Mouse (Mus musculus) 416B (cell line): Measurements from ENCODE around the gene Eid3.

Experiments
- DNase-seq: peaks from one replicate; pipeline ENCODE4 v3.0.0; 2011; ENCODE audit warnings: low read depth

Eid3 gene

DNA sequence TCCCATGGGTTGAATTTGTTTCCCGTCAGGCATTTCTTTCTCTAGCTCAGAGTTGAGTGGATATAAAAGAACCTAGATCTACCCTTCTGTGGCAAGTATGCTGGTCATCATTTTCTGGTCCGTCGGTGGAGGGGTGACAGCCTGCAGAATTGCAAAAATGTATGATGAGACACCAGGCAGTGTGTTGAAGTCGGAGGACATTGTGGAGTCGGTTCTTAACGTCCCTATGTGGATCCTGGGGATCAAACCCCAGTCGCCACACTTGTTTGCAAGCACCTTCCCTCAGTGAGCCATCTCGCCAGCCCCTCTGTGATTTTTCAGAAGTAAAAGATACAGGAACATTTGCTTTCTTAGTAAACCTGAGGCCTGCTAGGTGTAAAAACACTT, 5.5 kb upstream of the Eid3 start:
- peak; percentile 42 for DNase-seq

DNA sequence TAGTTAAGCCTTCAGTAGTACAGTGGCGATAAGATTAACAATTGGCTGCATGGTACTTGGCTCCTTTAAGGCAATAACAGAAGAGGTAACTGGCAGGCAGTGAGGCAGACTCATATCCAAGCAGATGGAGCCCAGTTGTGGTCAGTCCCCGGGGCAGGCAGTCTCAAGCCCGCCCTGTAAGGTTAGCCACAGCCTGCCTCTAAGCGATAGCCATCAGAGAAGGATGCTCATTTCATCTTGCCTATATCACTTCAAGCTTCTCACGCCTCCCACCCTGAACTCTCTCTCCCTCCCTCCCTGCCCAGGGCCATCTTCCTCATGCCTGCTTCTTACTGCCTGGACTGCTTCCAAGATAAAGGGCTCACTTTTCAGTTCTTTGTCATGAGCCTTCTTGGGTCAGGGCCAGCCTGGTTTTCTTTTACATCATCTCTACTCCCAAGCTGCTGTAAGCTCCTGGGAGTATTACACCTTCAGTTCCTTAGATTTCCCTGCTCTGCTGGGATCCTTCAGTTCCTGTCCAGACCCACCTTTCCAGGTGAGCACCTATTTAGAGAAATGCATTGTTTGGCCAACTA, 3.2 kb upstream of the Eid3 start:
- DNase-seq: peak; percentile 95

DNA sequence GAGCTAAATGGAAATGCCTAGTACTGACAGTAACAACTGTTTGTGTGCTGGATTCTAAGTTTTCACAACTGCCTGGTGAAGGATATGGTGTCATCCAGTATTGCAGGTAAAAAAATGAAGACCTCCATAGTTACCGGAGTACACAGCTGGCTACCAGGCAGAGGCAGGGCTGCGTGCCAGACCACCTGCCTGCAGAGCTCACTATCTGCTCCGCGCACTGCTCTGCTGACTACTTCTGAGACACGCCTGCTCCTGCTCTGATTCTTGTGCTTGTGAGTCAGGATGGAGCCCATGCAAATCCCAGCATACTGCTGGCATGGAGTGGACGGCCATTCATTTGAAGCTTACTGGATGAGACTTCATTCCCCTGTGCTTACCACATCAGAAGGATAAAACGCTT, 2.6 kb upstream of the Eid3 start:
- no peak for DNase-seq

DNA sequence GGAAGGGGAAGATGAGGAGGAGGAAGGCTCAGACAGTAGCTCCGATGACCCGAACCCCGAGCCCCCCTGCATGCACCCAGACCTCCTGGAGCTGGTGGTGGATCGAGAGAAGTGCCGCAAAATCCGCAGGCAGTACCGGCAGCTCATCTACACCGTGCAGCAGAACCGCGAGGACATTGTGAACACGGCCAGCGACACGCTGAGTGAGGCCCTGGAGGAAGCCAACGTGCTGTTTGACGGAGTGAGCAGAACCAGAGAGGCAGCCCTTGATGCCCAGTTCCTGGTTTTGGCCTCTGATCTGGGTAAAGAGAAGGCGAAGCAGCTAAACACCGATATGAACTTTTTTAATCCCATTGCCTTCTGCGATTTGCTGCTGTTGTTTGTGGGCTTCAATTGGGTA, 406 bp downstream of the Eid3 start:
- DNase-seq: no peak

- DNase-seq: peak; percentile 53
Measured at GRCm38 (mm10) chr10:82868418-82869086, 2.1 kb downstream of the Eid3 start.

GRCm38 (mm10) chr10:82875446-82875845, 9.0 kb downstream of the Eid3 start:
- DNase-seq: no peak

DNA sequence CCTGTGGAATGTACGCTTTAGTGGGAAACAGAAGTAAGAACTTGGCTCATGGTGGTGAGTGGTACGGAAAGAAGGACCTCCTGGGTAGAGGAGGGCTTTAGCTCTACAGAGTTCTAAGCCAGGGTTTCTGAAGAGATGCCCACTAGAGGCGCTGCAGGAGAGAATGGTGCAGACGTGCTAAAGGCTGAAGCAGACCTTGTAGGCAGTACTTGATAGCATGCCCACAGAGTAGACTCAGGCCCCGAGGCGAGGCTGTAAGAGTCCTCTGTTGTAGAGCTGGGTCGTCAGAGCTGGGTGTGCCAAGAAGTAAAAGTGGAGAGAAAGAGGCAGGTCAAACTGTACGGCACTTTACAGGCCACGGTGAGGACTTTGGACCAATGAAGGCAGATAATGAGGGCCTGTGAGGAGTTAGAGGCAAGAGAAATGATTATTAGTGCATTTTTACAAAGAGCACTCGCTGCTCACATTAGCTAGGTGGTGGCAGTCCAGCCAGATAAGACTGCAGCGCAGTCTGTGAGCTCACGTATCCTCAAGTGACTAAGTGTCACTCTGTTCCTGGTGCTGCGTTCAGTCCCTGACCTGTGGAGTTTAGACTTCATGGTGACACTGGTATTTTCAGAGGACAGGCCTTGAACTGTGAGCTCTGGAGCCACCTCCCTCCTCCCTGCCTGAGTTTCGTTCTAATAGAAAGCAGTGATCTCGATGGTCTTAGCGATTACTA, 9.8 kb downstream of the Eid3 start:
- DNase-seq: no peak

DNA sequence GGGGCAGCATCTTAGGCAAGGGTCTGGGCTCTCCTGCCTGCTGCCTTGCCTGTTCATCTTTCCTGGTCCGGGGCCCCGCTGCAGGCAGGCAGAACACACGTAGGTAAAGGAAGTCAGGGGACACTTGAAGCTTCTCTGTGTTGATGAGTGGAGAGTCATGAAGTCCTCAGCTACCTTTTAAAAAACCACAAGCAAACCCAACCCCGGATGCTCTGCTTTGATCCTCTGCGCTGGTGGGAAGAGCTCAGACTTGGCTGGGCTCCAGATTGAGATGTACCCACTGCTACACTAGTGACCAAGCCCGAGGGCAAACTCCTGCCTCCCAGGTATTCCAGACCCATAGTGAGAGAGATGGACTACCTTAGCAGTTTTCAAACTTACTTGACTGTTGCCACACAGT, 20.9 kb downstream of the Eid3 start:
- no peak for DNase-seq

- no peak for DNase-seq
Measured at GRCm38 (mm10) chr10:82888576-82888975, 22.1 kb downstream of the Eid3 start.

GRCm38 (mm10) chr10:82889447-82889973, 23.1 kb downstream of the Eid3 start:
- peak; percentile 96 for DNase-seq

DNA sequence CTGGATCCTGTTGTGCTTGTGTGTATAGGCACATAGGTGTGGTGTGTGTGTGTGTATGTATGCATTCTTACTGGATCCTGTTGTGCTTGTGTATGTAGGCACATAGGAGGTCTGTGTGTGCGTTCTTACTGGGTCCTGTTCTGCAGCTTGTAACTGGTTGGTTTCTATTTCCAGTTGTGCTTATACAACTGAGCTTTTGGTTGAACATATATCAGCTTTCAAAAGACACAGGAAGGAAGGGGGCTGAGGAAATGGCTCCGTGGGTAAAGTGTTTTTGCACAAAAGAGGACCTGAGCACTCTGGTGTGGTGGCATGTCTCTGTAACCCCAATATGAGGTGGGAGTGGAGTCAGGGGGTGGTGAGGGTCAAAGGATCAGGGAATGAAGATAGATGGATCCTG, 24.5 kb downstream of the Eid3 start:
- DNase-seq: no peak

DNA sequence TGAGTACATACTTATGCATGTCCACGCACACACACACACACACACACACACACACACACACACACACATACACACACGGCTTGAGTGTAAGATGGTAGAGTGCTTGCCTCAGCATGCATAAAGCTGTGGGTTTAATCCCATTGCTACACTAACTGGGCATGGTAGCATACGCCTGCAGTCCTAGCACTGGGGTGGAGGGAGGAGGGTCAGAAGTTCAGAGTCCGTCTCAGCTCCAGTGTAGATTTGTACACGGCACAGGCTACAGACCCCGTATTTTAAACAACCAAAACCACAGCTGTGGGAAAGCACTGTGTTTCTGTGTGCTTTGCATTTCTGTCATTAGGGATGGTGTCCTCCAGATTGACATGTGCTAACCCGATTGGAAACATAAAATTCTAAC, 25.0 kb downstream of the Eid3 start:
- no peak for DNase-seq

GRCm38 (mm10) chr10:82892442-82893055, 26.1 kb downstream of the Eid3 start:
- DNase-seq: no peak

DNA sequence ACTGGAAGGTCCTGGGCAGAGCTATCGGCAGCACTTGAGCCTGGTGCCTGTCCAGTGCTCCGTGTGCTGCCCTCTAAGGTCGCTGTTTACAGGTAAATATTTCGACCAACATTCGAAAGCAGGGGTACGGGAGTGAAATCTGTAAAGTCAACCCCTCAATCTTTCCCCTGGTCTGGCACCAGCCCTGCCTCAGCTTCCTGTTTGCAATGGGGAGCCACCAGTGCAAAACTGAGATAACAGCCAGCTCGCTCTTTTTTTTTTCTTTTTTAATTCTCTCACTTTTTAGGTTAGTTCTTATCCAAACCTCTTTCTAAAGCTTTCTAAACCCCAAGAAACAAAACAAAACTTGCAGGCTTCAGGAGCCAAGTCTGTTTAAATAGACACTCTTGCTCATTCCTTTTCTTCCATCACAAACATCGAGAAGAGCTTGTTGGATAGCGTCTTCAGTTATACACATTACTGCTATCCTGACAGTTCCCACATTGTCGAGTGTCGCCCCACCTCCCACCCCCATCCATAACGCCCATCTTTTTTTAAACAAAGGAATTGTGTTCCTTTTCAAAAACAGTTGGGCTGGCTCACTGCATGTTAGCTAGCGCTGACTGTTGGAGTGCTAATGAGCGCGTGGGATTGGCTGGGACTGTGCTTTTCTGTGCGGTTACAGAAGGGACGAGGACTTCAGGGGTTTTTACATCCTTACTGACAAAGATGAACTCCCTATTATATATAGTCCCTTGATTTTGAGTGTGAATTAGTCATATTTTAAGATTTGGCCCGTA, 27.6 kb downstream of the Eid3 start:
- DNase-seq: peak; percentile 69

DNA sequence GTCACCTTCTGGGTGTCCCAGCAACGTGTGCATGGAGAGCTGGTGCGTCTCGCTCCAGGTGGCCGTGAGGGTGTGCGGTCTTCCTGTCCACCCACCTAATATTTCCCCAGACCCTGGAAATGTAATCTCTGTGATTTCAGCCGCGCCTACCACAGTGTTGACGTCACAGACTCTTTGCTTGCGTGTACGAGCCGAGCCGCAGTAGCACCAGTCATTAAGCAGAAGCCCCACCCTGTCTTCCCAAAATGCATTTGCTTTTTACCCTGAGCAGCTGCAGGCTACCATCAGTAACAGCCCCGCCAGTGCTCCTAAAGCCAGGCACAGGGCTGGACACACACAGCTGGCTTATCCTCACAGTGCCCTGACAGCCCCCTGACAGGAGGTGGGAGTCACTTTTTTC, 31.5 kb downstream of the Eid3 start:
- no peak for DNase-seq

DNA sequence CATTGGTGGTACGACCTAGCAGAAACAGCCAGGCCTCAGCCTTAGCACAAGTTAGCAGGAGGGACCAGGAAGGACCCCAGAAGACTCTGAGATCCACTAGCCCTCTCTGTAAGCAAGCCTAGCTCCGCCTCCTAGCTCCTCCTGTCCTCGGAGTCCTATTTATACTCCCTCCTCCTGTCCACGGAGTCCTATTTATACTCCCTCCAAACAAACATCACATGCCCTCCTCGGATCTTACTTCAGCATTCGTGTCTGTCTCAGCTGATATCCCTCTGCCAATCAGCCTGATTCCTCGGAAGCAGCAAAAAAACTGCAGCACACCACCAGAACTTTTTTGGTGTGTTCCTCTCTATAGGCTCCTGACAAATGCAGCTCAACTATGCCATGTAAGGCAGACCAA, 32.5 kb downstream of the Eid3 start:
- DNase-seq: no peak

DNA sequence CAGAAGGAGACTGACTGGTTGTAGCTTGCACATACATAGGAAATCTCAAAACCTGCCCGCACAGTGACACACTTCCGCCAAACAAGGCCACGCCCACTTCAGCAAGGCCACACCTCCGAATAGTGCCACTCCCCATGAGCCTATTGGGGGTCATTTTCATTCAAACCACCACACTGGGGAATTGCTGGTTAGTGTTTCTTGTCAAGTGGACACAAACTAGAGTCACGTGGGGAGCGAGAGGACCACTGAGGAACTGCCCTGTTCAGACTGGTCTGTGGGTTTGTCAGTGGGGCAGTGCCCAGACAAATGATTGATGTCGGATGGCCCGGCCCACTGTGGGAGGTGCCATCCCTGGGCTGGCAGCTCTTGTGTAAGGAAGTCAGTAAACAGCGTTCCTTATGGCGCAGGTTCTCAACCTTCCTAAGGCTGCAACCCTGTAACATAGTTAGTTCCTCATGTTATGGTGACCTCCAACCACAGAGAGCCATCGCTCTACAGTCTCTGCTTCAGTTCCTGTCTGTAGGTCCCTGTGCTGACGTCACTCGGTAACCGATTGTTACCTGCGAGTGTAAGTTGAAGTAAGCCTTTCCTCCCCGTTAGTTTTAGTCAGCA, 33.5 kb downstream of the Eid3 start:
- peak; percentile 91 for DNase-seq

GRCm38 (mm10) chr10:82900546-82900945, 34.1 kb downstream of the Eid3 start:
- DNase-seq: no peak

- peak; percentile 82 for DNase-seq
Measured at GRCm38 (mm10) chr10:82901436-82901835, 35.0 kb downstream of the Eid3 start.

DNA sequence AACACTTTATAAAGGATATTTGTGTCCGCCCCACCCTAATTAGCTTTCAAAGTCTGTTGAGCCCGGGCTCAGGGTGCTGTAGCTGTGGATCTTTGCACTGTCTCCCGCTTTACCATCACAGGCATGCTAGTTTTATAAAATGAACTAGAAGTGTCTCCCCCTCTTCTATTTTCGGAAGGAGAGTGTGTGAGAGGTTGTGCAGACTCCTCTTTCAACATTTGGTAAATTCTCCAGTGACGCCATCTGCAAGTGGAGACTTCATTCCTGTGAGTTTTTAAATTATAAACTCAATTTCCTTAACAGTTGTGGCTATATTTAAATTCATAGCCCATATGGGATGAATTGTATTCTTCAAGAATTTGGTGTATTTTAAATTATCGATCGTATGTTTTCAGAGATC, 42.1 kb downstream of the Eid3 start:
- DNase-seq: no peak

GRCm38 (mm10) chr10:82909382-82909781, 43.0 kb downstream of the Eid3 start:
- DNase-seq: peak; percentile 79

DNA sequence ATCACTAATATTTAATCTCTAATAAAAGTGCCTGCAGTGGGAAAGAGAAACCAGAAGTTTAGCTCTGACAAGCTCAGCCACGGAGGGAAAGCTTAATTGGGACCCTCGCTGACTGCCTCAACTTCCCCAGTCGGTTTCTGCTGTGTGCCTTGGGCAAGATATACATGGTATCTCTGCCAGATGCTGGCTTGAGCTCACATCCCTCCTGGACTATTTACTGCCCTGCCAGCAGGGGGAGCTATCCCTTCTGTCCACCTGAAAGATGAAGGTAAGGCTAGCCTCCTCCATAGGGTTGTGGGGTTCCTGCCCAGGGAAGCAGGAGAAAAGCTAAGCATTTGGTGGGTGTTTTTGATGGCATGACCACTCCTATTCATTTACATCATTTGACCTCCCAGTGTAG, 43.8 kb downstream of the Eid3 start:
- DNase-seq: peak; percentile 52
